Mouse (Mus musculus) stomach, embryonic 16.5 days (tissue): ENCODE data around the gene Tusc2. TPM values are rescaled to one million over a fixed set of nuclear protein-coding genes. Genes with fewer than 3 reads are reported as not detected.

Source experiments
- ATAC-seq: fragments of 200-750 bp; cut with Nextera tagmentation; 2 replicates; pipeline ENCODE4 v1.8.0; 2017; ENCODE audit warnings: moderate number of reproducible peaks, moderate TSS enrichment; ENCODE audit not compliant: insufficient read depth, low FRiP score
- H3K27ac ChIP-seq: fragments of 300-500 bp; sonication (generic); 2 replicates; pipeline ENCODE4 v1.5.1; 2014; ENCODE audit warnings: low read length
- H3K27me3 ChIP-seq: fragments of 300-500 bp; sonication (generic); 2 replicates; pipeline ENCODE4 v1.6.1; 2014; ENCODE audit warnings: low read length, control low read depth, mixed read lengths; ENCODE audit not compliant: control insufficient read depth, insufficient read depth
- H3K36me3 ChIP-seq: fragments of 300-500 bp; sonication (generic); 2 replicates; pipeline ENCODE4 v1.6.1; 2014; ENCODE audit warnings: low read length; ENCODE audit not compliant: control insufficient read depth, insufficient read depth
- H3K4me1 ChIP-seq: fragments of 300-500 bp; sonication (generic); 2 replicates; pipeline ENCODE4 v1.6.1; 2014; ENCODE audit warnings: low read length, control low read depth, mixed read lengths; ENCODE audit not compliant: control insufficient read depth, insufficient read depth
- H3K4me2 ChIP-seq: fragments of 300-500 bp; sonication (generic); 2 replicates; pipeline ENCODE4 v1.6.1; 2014; ENCODE audit warnings: low read depth, low read length, mixed read lengths
- H3K4me3 ChIP-seq: fragments of 300-500 bp; sonication (generic); replicated peaks from 2 replicates; pipeline ENCODE4 v1.5.1; 2014; ENCODE audit warnings: mild to moderate bottlenecking, low read length
- H3K9ac ChIP-seq: fragments of 300-500 bp; sonication (generic); 2 replicates; pipeline ENCODE4 v1.6.1; 2014; ENCODE audit warnings: low read length
- H3K9me3 ChIP-seq: fragments of 300-500 bp; sonication (generic); replicated peaks from 2 replicates; pipeline ENCODE4 v1.6.1; 2016; ENCODE audit warnings: low read length, control low read depth; ENCODE audit not compliant: control insufficient read depth
- WGBS: fragments of 180-500 bp; shearing (Covaris S2); extraction: QIAGEN DNeasy Blood & Tissue Kit; methylation state at CpG from one replicate; pipeline ENCODE4 v1.1.7; 2014; 5-methylcytosine and 5-hydroxymethylcytosine counted together
- polyA plus RNA-seq: library from polyadenylated mRNA; unstranded; fragments of >200 nt; fragmentation: Nextera tagmentation; extraction: Ambion mirVana; gene quantifications from 2 replicates; pipeline ENCODE4 v1.2.1, GENCODE M21; 2015

Gene Tusc2
- polyA plus RNA-seq, result 35.0 and 38.2 TPM in 2 replicates

DNA sequence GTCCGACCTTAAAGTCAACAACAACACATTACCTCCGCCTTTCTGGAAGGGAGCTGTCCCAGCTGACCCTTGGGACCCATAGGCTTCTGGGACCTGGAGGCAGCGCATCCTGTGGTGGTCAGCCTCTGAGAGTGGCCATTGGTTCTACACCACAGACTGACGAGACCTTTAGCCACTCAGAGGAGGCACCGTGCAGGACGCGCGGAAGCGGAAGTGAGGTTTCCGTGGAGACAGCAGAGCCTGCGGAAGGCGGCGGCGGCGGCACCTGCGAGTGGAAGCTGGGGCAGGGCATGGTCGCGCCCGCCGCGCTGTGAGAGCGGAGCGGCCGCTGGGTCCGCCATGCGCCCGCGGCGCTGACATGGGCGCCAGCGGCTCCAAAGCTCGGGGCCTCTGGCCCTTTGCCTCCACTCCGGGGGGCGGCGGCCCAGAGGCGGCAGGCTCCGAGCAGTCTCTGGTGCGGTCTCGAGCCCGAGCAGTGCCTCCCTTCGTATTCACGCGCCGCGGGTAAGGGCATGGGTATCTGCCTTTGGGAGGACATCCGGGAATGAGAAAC is at the start of gene Tusc2:
Tusc2 (plus strand) TSS at position 227 of the 553 bp plus-strand sequence.
- H3K9me3 ChIP-seq, result no peaks in the 10 kb centered on the region
- H3K27me3 ChIP-seq, result no peaks in the 10 kb centered on the region
- peak within 1 kb of the TSS; percentile 85 for H3K4me2 ChIP-seq
- H3K36me3 ChIP-seq, result peaks cover 39% of the 10 kb centered on the region
- H3K27ac ChIP-seq, result peak within 1 kb of the TSS; percentile 58
- WGBS, result 0% methylated on average over 46 of the region's 46 CpGs
- peaks cover 28% of the 10 kb centered on the region for H3K4me1 ChIP-seq
- ATAC-seq, result peak; percentile 94
- H3K4me3 ChIP-seq, result peak within 1 kb of the TSS; percentile 95
- H3K9ac ChIP-seq, result peak within 1 kb of the TSS; percentile 89

GRCm38 (mm10) chr9:107514303-107514955 is 48.6 kb upstream of the Tusc2 start:
- Histone ChIP-seq H3K27ac (no peak overlapping the region), H3K4me1 (no peaks in the 10 kb centered on the region), H3K27me3 (no peaks in the 10 kb centered on the region), H3K4me3 (no peak overlapping the region), H3K36me3 (no peaks in the 10 kb centered on the region), H3K9ac (no peak overlapping the region), H3K4me2 (no peak overlapping the region), H3K9me3 (no peaks in the 10 kb centered on the region)
- ATAC-seq, result peak; percentile 47; the same call in 1 of the 2 replicates
- 15% methylated on average over 14 of the region's 14 CpGs for WGBS

GRCm38 (mm10) chr9:107520331-107520730 is 42.7 kb upstream of the Tusc2 start:
- H3K4me3 ChIP-seq, result no peak overlapping the region
- H3K27ac ChIP-seq, result no peak overlapping the region
- H3K4me2 ChIP-seq, result no peak overlapping the region
- peaks cover 16% of the 10 kb centered on the region for H3K4me1 ChIP-seq
- no peak for ATAC-seq
- H3K9ac ChIP-seq, result no peak overlapping the region
- WGBS, result 67% methylated on average over 6 of the region's 6 CpGs
- 0 out of 2 replicates have a peak, but pooled peaks cover 2% of the 10 kb centered on the region for H3K27me3 ChIP-seq
- no peaks in the 10 kb centered on the region for H3K9me3 ChIP-seq
- H3K36me3 ChIP-seq, result no peaks in the 10 kb centered on the region

DNA sequence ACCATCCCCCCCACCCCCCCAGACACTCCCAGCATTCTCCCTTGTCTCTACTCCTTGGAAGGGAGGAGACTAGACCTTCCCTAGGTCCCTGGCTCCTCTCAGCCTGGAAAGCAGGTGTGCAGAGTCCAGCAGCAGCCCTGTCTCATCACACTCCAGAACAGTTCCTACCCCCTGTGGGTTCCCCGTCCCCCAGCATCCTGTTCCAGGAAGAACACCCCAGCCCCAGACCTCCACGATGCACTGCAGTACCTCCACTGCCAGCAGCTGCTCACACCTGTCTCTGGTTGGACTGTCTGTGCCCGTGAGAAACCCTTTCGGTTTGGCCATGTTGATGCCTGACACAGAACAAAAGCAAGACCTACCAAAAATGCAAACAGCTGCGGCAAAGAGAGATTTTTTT is 41.9 kb upstream of the Tusc2 start:
- Histone ChIP-seq H3K4me1 (peaks cover 16% of the 10 kb centered on the region), H3K36me3 (no peaks in the 10 kb centered on the region), H3K9ac (0 out of 2 replicates have a peak overlapping the region, but pooled peaks have one; percentile 33), H3K27ac (no peak overlapping the region), H3K9me3 (no peaks in the 10 kb centered on the region), H3K4me2 (no peak overlapping the region), H3K4me3 (no peak overlapping the region), H3K27me3 (peaks cover 10% of the 10 kb centered on the region; the same call in 1 of the 2 replicates)
- no peak for ATAC-seq
- WGBS, result 27% methylated on average over 5 of the region's 5 CpGs

GRCm38 (mm10) chr9:107521711-107522399 is 41.2 kb upstream of the Tusc2 start:
- H3K9me3 ChIP-seq, result no peaks in the 10 kb centered on the region
- no peak overlapping the region for H3K27ac ChIP-seq
- peaks cover 15% of the 10 kb centered on the region; the same call in 1 of the 2 replicates for H3K27me3 ChIP-seq
- peaks cover 17% of the 10 kb centered on the region for H3K4me1 ChIP-seq
- peak overlapping the region; percentile 46 for H3K4me2 ChIP-seq
- 14% methylated on average over 25 of the region's 25 CpGs for WGBS
- H3K9ac ChIP-seq, result peak overlapping the region; percentile 33
- peak overlapping the region; percentile 21 for H3K4me3 ChIP-seq
- peak; percentile 49; the same call in 1 of the 2 replicates for ATAC-seq
- H3K36me3 ChIP-seq, result no peaks in the 10 kb centered on the region

DNA sequence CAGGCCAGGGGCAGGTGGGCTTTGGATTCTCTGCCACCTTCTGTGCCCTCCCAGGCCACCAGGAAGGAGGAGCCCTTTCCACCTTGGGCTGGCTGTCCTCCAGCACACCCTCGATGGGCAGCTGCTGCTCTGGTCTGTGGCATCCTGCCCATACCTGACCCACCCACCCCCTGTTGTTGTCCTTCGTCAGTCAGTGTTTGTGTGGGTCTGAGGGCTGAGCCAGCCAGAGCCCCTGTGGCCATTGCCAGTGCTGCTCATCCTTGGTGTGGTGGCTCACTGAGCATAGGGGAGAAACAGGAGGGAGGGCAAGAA is 40.7 kb upstream of the Tusc2 start:
- ATAC-seq, result no peak
- H3K27ac ChIP-seq, result no peak overlapping the region
- 34% methylated on average over 2 of the region's 2 CpGs for WGBS

GRCm38 (mm10) chr9:107526198-107527026 is 36.6 kb upstream of the Tusc2 start:
- H3K9ac ChIP-seq, result peak overlapping the region; percentile 65

More for the DNA sequence above, 40.7 kb upstream of the Tusc2 start:
- Histone ChIP-seq H3K9me3 (no peaks in the 10 kb centered on the region), H3K27me3 (peaks cover 16% of the 10 kb centered on the region), H3K4me1 (peaks cover 22% of the 10 kb centered on the region), H3K9ac (peak overlapping the region; percentile 33), H3K36me3 (no peaks in the 10 kb centered on the region), H3K4me3 (0 out of 2 replicates have a peak overlapping the region, but pooled peaks have one; percentile 21), H3K4me2 (peak overlapping the region; percentile 46)

GRCm38 (mm10) chr9:107533791-107534407 is 29.2 kb upstream of the Tusc2 start, which contains the start of gene Tmem115:
Gene Tmem115 (plus strand): TSS chr9:107533945.
- Histone ChIP-seq H3K4me2 (peak within 1 kb of the TSS; percentile 84), H3K27me3 (no peaks in the 10 kb centered on the region), H3K4me1 (peaks cover 25% of the 10 kb centered on the region), H3K9me3 (no peaks in the 10 kb centered on the region), H3K27ac (peak within 1 kb of the TSS; percentile 91), H3K9ac (peak within 1 kb of the TSS; percentile 93), H3K4me3 (peak within 1 kb of the TSS; percentile 98), H3K36me3 (peaks cover 11% of the 10 kb centered on the region; the same call in 1 of the 2 replicates)
- under 1% methylated on average over 48 of the region's 48 CpGs for WGBS
- peak; percentile 98 for ATAC-seq

More at GRCm38 (mm10) chr9:107526198-107527026, 36.6 kb upstream of the Tusc2 start:
- peaks cover 16% of the 10 kb centered on the region for H3K4me1 ChIP-seq
- peaks cover 24% of the 10 kb centered on the region for H3K27me3 ChIP-seq
- H3K36me3 ChIP-seq, result no peaks in the 10 kb centered on the region
- peak overlapping the region; percentile 84 for H3K4me2 ChIP-seq
- 5% methylated on average over 44 of the region's 44 CpGs for WGBS
- H3K27ac ChIP-seq, result no peak overlapping the region
- no peaks in the 10 kb centered on the region for H3K9me3 ChIP-seq
- peak overlapping the region; percentile 47 for H3K4me3 ChIP-seq
- peak; percentile 77 for ATAC-seq
